Mouse (Mus musculus): ENCODE data around the gene Gm7271. TPM values are rescaled to one million over a fixed set of nuclear protein-coding genes. Genes with fewer than 3 reads are reported as not detected.

The Gm7271 gene
- total RNA-seq (2021), result not detected
- long read RNA-seq, experiment 1, result 0 reads
- long read RNA-seq, experiment 2, result 0 reads

GRCm38 (mm10) chr5:76483811-76484210, at the start of gene Gm7271:
Gm7271 (plus strand) TSS chr5:76484040.
- no peak for DNase-seq (ENCODE audit: extremely low spot score in 1 of 2, low spot score in 2 of 2)
- no peak within 1 kb of the TSS for H3K27ac ChIP-seq
- no peak within 1 kb of the TSS for H3K4me3 ChIP-seq
- no peak for TF ChIP-seq CTCF (IDR thresholded peaks at IDR 0.05)
- intact Hi-C loops (cut with DNase I), result no loop called here

- Histone ChIP-seq H3K27ac (no peak overlapping the region), H3K4me3 (no peak overlapping the region)
- no peak for TF ChIP-seq CTCF (IDR thresholded peaks at IDR 0.05)
- no peak for DNase-seq (ENCODE audit: extremely low spot score in 1 of 2, low spot score in 2 of 2)
- intact Hi-C loops (cut with DNase I), result no loop called here
Observed at GRCm38 (mm10) chr5:76437100-76437499, 46.7 kb upstream of the Gm7271 start.

GRCm38 (mm10) chr5:76437696-76438095, 46.1 kb upstream of the Gm7271 start:
- no peak for DNase-seq (ENCODE audit: extremely low spot score in 1 of 2, low spot score in 2 of 2)
- intact Hi-C loops (cut with DNase I), result no loop called here
- no peak for TF ChIP-seq CTCF (IDR thresholded peaks at IDR 0.05)
- Histone ChIP-seq H3K4me3 (no peak overlapping the region), H3K27ac (no peak overlapping the region)

- no peak for DNase-seq (ENCODE audit: extremely low spot score in 1 of 2, low spot score in 2 of 2)
- no peak overlapping the region for H3K27ac ChIP-seq
- no peak overlapping the region for H3K4me3 ChIP-seq
- no peak for TF ChIP-seq CTCF (IDR thresholded peaks at IDR 0.05)
- intact Hi-C loops (cut with DNase I), result no loop called here
Observed at GRCm38 (mm10) chr5:76441431-76441830, 42.4 kb upstream of the Gm7271 start.

GRCm38 (mm10) chr5:76474931-76475330, 8.9 kb upstream of the Gm7271 start:
- no peak overlapping the region for H3K4me3 ChIP-seq
- intact Hi-C loops (cut with DNase I), result no loop called here
- TF ChIP-seq CTCF (IDR thresholded peaks at IDR 0.05), result no peak

GRCm38 (mm10) chr5:76476873-76477272, 7.0 kb upstream of the Gm7271 start:
- no peak for TF ChIP-seq CTCF (IDR thresholded peaks at IDR 0.05)
- Histone ChIP-seq H3K27ac (no peak overlapping the region), H3K4me3 (no peak overlapping the region)
- DNase-seq (ENCODE audit: extremely low spot score in 1 of 2, low spot score in 2 of 2), result no peak
- intact Hi-C loops (cut with DNase I), result no loop called here

More at GRCm38 (mm10) chr5:76474931-76475330, 8.9 kb upstream of the Gm7271 start:
- H3K27ac ChIP-seq, result no peak overlapping the region
- DNase-seq (ENCODE audit: extremely low spot score in 1 of 2, low spot score in 2 of 2), result no peak

GRCm38 (mm10) chr5:76477764-76478163, 6.1 kb upstream of the Gm7271 start:
- H3K27ac ChIP-seq, result no peak overlapping the region
- TF ChIP-seq CTCF (IDR thresholded peaks at IDR 0.05), result no peak
- no peak overlapping the region for H3K4me3 ChIP-seq
- no peak for DNase-seq (ENCODE audit: extremely low spot score in 1 of 2, low spot score in 2 of 2)
- intact Hi-C loops (cut with DNase I), result no loop called here

GRCm38 (mm10) chr5:76495126-76495525, 11.3 kb downstream of the Gm7271 start:
- no peak for TF ChIP-seq CTCF (IDR thresholded peaks at IDR 0.05)
- intact Hi-C loops (cut with DNase I), result no loop called here
- H3K4me3 ChIP-seq, result no peak overlapping the region
- DNase-seq (ENCODE audit: extremely low spot score in 1 of 2, low spot score in 2 of 2), result no peak
- no peak overlapping the region for H3K27ac ChIP-seq

- no peak for DNase-seq (ENCODE audit: extremely low spot score in 1 of 2, low spot score in 2 of 2)
- no peak for TF ChIP-seq CTCF (IDR thresholded peaks at IDR 0.05)
- H3K27ac ChIP-seq, result no peak overlapping the region
- H3K4me3 ChIP-seq, result no peak overlapping the region
- intact Hi-C loops (cut with DNase I), result no loop called here
Observed at GRCm38 (mm10) chr5:76522446-76522845, 38.6 kb downstream of the Gm7271 start.

- Histone ChIP-seq H3K27ac (no peak overlapping the region), H3K4me3 (no peak overlapping the region)
- no peak for TF ChIP-seq CTCF (IDR thresholded peaks at IDR 0.05)
- DNase-seq (ENCODE audit: extremely low spot score in 1 of 2, low spot score in 2 of 2), result no peak
- intact Hi-C loops (cut with DNase I), result loop anchor here (5.0 kb wide), 1 partner anchor 222 kb away; the partner anchor contains the start of gene Clock
Observed at GRCm38 (mm10) chr5:76524623-76525022, 40.8 kb downstream of the Gm7271 start.

- TF ChIP-seq CTCF (IDR thresholded peaks at IDR 0.05), result no peak
- no peak overlapping the region for H3K4me3 ChIP-seq
- no peak for DNase-seq (ENCODE audit: extremely low spot score in 1 of 2, low spot score in 2 of 2)
- no peak overlapping the region for H3K27ac ChIP-seq
- intact Hi-C loops (cut with DNase I), result loop anchor here (5.0 kb wide), 1 partner anchor 223 kb away; the partner anchor contains the start of gene Clock
Observed at GRCm38 (mm10) chr5:76525066-76525465, 41.2 kb downstream of the Gm7271 start.

- DNase-seq (ENCODE audit: extremely low spot score in 1 of 2, low spot score in 2 of 2), result no peak
- intact Hi-C loops (cut with DNase I), result loop anchor here (5.0 kb wide), 1 partner anchor 224 kb away; the partner anchor contains the start of gene Clock
- peak; percentile 40 for TF ChIP-seq CTCF (IDR thresholded peaks at IDR 0.05)
- Histone ChIP-seq H3K27ac (no peak overlapping the region), H3K4me3 (no peak overlapping the region)
Observed at GRCm38 (mm10) chr5:76525829-76526228, 42.0 kb downstream of the Gm7271 start.

GRCm38 (mm10) chr5:76529040-76529703, 45.3 kb downstream of the Gm7271 start, which contains the start of gene Exoc1:
Exoc1 (plus strand) TSS chr5:76529311.
- DNase-seq (ENCODE audit: extremely low spot score in 1 of 2, low spot score in 2 of 2), result peak; percentile 89 to 93
- TF ChIP-seq CTCF (IDR thresholded peaks at IDR 0.05), result no peak
- Histone ChIP-seq H3K27ac (peak within 1 kb of the TSS; percentile 75), H3K4me3 (peak within 1 kb of the TSS; percentile 92)
- intact Hi-C loops (cut with DNase I), result loop anchor here (2.0 to 5.0 kb wide), 2 partner anchors 60 to 227 kb away; partner anchors contain the start of genes Cep135 and Clock

Measured in left cerebral cortex, adult 2 months (tissue).